Mouse (Mus musculus) MEL (cell line): Measurements from ENCODE around the gene Gys2. TPM values are rescaled to one million over a fixed set of nuclear protein-coding genes. Genes with fewer than 3 reads are reported as not detected.

Source experiments
- DNase-seq: peaks from one replicate; pipeline ENCODE4 v3.0.0; 2011; ENCODE audit warnings: low read depth, low spot score
- H3K27ac ChIP-seq: 2 replicates; pipeline ENCODE4 v1.5.1; 2012; ENCODE audit warnings: low read depth, mild to moderate bottlenecking, control low read depth, low read length, moderate library complexity; ENCODE audit not compliant: control insufficient read depth
- H3K27me3 ChIP-seq, 2 experiments: fragments of 150-350 bp in 1 of 2; sonication (generic) in 1 of 2; 2 replicates each; pipeline ENCODE4 v1.6.1; 2012; ENCODE audit warnings: low read length in 2 of 2, mild to moderate bottlenecking in 2 of 2, improper control_type of control experiment in 1 of 2, moderate library complexity in 1 of 2; ENCODE audit not compliant: insufficient read depth in 2 of 2, control insufficient read depth in 1 of 2
- H3K36me3 ChIP-seq, 2 experiments: 2 replicates each; pipeline ENCODE4 v1.6.1; 2012 to 2014; ENCODE audit warnings: low read length in 2 of 2, improper control_type of control experiment in 1 of 2, inconsistent platforms in 1 of 2, mild to moderate bottlenecking in 1 of 2; ENCODE audit not compliant: insufficient read depth in 2 of 2, control insufficient read depth in 1 of 2
- H3K4me1 ChIP-seq, 2 experiments: fragments of 150-350 bp in 1 of 2; sonication (generic) in 1 of 2; 2 replicates each; pipeline ENCODE4 v1.6.1; 2012; ENCODE audit warnings: low read length in 2 of 2, improper control_type of control experiment in 1 of 2, mild to moderate bottlenecking in 1 of 2; ENCODE audit not compliant: insufficient read depth in 2 of 2, control insufficient read depth in 1 of 2
- H3K4me3 ChIP-seq, 2 experiments: fragments of 150-350 bp in 1 of 2; sonication (generic) in 1 of 2; 2 replicates each; pipeline ENCODE4 v1.5.1; 2012; ENCODE audit warnings: low read depth in 2 of 2, low read length in 2 of 2, mild to moderate bottlenecking in 2 of 2, moderate library complexity in 2 of 2, control low read depth in 1 of 2, improper control_type of control experiment in 1 of 2; ENCODE audit not compliant: control insufficient read depth in 1 of 2, insufficient read depth in 1 of 2
- H3K79me2 ChIP-seq: 2 replicates; pipeline ENCODE4 v1.6.1; 2012; ENCODE audit warnings: mild to moderate bottlenecking, low read length, moderate library complexity; ENCODE audit not compliant: control insufficient read depth, poor library complexity, insufficient read depth
- H3K9ac ChIP-seq: 2 replicates; pipeline ENCODE4 v1.6.1; 2012; ENCODE audit warnings: low read depth, mild to moderate bottlenecking, control low read depth, low read length, moderate library complexity; ENCODE audit not compliant: control insufficient read depth, poor library complexity, severe bottlenecking
- H3K9me3 ChIP-seq: fragments of 150-350 bp; sonication (generic); replicated peaks from 2 replicates; pipeline ENCODE4 v1.6.1; 2012; ENCODE audit warnings: mild to moderate bottlenecking, low read length, improper control_type of control experiment, moderate library complexity; ENCODE audit not compliant: insufficient read depth
- ELF1 ChIP-seq: IDR thresholded peaks from 2 replicates; pipeline ENCODE4 v1.6.1; 2014; ENCODE audit warnings: low read depth, mild to moderate bottlenecking, inconsistent platforms, low read length, improper control_type of control experiment, moderate library complexity
- EP300 ChIP-seq, 2 experiments: IDR thresholded peaks; 2 replicates each; pipeline ENCODE4 v1.6.1; 2011; ENCODE audit warnings: improper control_type of control experiment in 2 of 2, low read length in 2 of 2, low read depth in 1 of 2, mild to moderate bottlenecking in 1 of 2
- ETS1 ChIP-seq: IDR thresholded peaks from 2 replicates; pipeline ENCODE4 v1.6.1; 2012; ENCODE audit warnings: low read depth, mild to moderate bottlenecking, inconsistent platforms, low read length, improper control_type of control experiment, moderate library complexity
- GATA1 ChIP-seq: IDR thresholded peaks from 2 replicates; pipeline ENCODE4 v1.6.1; 2011; ENCODE audit warnings: low read depth, low read length, improper control_type of control experiment
- JUND ChIP-seq: IDR thresholded peaks from 2 replicates; pipeline ENCODE4 v1.6.1; 2011; ENCODE audit warnings: low read depth, mild to moderate bottlenecking, improper control_type of control experiment, low read length
- KAT2A ChIP-seq: conservative IDR thresholded peaks from 2 replicates; pipeline ENCODE4 v1.6.1; 2012; ENCODE audit warnings: low read depth, low read length, improper control_type of control experiment, inconsistent platforms
- MAFK ChIP-seq: IDR thresholded peaks from 2 replicates; pipeline ENCODE4 v1.6.1; 2011; ENCODE audit warnings: low read depth, mild to moderate bottlenecking, low read length, improper control_type of control experiment, borderline replicate concordance
- MAX ChIP-seq: IDR thresholded peaks from 2 replicates; pipeline ENCODE4 v1.6.1; 2011; ENCODE audit warnings: low read length, improper control_type of control experiment
- MEF2A ChIP-seq: IDR thresholded peaks from 2 replicates; pipeline ENCODE4 v1.6.1; 2014; ENCODE audit warnings: low read depth, mild to moderate bottlenecking, inconsistent platforms, low read length, improper control_type of control experiment; ENCODE audit not compliant: poor library complexity, insufficient replicate concordance, severe bottlenecking; ENCODE audit errors: extremely low read depth
- MYB ChIP-seq: IDR thresholded peaks from 2 replicates; pipeline ENCODE4 v1.6.1; 2011; ENCODE audit warnings: mild to moderate bottlenecking, low read depth, low read length, improper control_type of control experiment
- MYC ChIP-seq: IDR thresholded peaks from 2 replicates; pipeline ENCODE4 v1.6.1; 2011; ENCODE audit warnings: low read depth, mild to moderate bottlenecking, low read length, improper control_type of control experiment, moderate library complexity
- POLR2A ChIP-seq, 2 experiments: IDR thresholded peaks; 2 replicates each; pipeline ENCODE4 v1.6.1; 2011 to 2012; ENCODE audit warnings: low read length in 2 of 2, mild to moderate bottlenecking in 2 of 2, control low read depth in 1 of 2, improper control_type of control experiment in 1 of 2, low read depth in 1 of 2, moderate library complexity in 1 of 2; ENCODE audit not compliant: control insufficient read depth in 1 of 2, insufficient read depth in 1 of 2, poor library complexity in 1 of 2
- POLR2AphosphoS5 ChIP-seq: IDR thresholded peaks from 2 replicates; pipeline ENCODE4 v1.6.1; 2012; ENCODE audit warnings: low read depth, borderline replicate concordance, mild to moderate bottlenecking, inconsistent platforms, low read length, moderate library complexity, mixed read lengths
- RAD21 ChIP-seq: IDR thresholded peaks from 2 replicates; pipeline ENCODE4 v1.6.1; 2011; ENCODE audit warnings: mild to moderate bottlenecking, low read depth, low read length, improper control_type of control experiment
- RCOR1 ChIP-seq: IDR thresholded peaks from 2 replicates; pipeline ENCODE4 v1.6.1; 2012; ENCODE audit warnings: low read depth, mild to moderate bottlenecking, inconsistent platforms, low read length, improper control_type of control experiment
- SIN3A ChIP-seq: IDR thresholded peaks from 2 replicates; pipeline ENCODE4 v1.6.1; 2012; ENCODE audit warnings: low read length, improper control_type of control experiment, inconsistent platforms
- SMC3 ChIP-seq: IDR thresholded peaks from 2 replicates; pipeline ENCODE4 v1.6.1; 2011; ENCODE audit warnings: low read depth, low read length, improper control_type of control experiment
- TAL1 ChIP-seq: IDR thresholded peaks from 2 replicates; pipeline ENCODE4 v1.6.1; 2012; ENCODE audit warnings: mild to moderate bottlenecking, inconsistent platforms, low read length, moderate library complexity, mixed read lengths
- UBTF ChIP-seq: IDR thresholded peaks from 2 replicates; pipeline ENCODE4 v1.6.1; 2012; ENCODE audit warnings: low read depth, mild to moderate bottlenecking, inconsistent platforms, low read length, improper control_type of control experiment, moderate library complexity, borderline replicate concordance; ENCODE audit not compliant: insufficient read depth
- USF1 ChIP-seq: IDR thresholded peaks from 2 replicates; pipeline ENCODE4 v1.6.1; 2014; ENCODE audit warnings: low read depth, mild to moderate bottlenecking, inconsistent platforms, low read length, improper control_type of control experiment, moderate library complexity
- ZC3H11A ChIP-seq: IDR thresholded peaks from 2 replicates; pipeline ENCODE4 v1.6.1; 2012; ENCODE audit warnings: low read depth, mild to moderate bottlenecking, inconsistent platforms, low read length, improper control_type of control experiment
- ZKSCAN1 ChIP-seq: IDR thresholded peaks from 2 replicates; pipeline ENCODE4 v1.6.1; 2012; ENCODE audit warnings: low read depth, mild to moderate bottlenecking, inconsistent platforms, low read length, improper control_type of control experiment, moderate library complexity
- polyA plus RNA-seq, 2 experiments: library from polyadenylated mRNA; stranded (reverse) in 1 of 2; unstranded in 1 of 2; fragments of >175 nt in 1 of 2; fragments of >200 nt in 1 of 2; gene quantifications; 2 replicates each; pipeline versions ENCODE4 v1.2.1 to v1.2.4; 2012; ENCODE audit warnings: low replicate concordance in 2 of 2, low read depth in 1 of 2; ENCODE audit not compliant: insufficient read length in 2 of 2, insufficient read depth in 1 of 2, missing spikeins in 1 of 2
- total RNA-seq: library from RNA; depleted of rRNA; stranded (reverse); fragments of 300-350 nt; gene quantifications from 2 replicates; pipeline ENCODE4 v1.2.3, GENCODE M21; 2012

The Gys2 gene
- total and polyA plus RNA-seq, 3 experiments: not detected

- H3K27ac ChIP-seq: no peak overlapping the region
- no peaks in the 10 kb centered on the region for H3K36me3 ChIP-seq
- no peaks in the 10 kb centered on the region for H3K4me1 ChIP-seq
- no peak for TF ChIP-seq RAD21
- no peak for TF ChIP-seq JUND
- no peak for TF ChIP-seq SIN3A
- TF ChIP-seq MAFK: no peak
- no peak for TF ChIP-seq MAX
- TF ChIP-seq SMC3: no peak
- no peak for TF ChIP-seq GATA1
- TF ChIP-seq KAT2A: no peak
- no peak for TF ChIP-seq USF1
- TF ChIP-seq ZKSCAN1: no peak
- no peak for TF ChIP-seq EP300 (IDR thresholded peaks at IDR 0.05; ENCODE audit: low read depth in 1 of 2, low read length in 2 of 2)
- no peak for TF ChIP-seq MEF2A
- TF ChIP-seq MYC: no peak
- TF ChIP-seq ETS1: no peak
- no peak for TF ChIP-seq MYB
- no peak for TF ChIP-seq POLR2A (IDR thresholded peaks at IDR 0.05; ENCODE audit: control insufficient read depth in 1 of 2, insufficient read depth in 1 of 2, low read depth in 1 of 2, low read length in 2 of 2, poor library complexity in 1 of 2)
- H3K4me3 ChIP-seq: no peak overlapping the region
- no peaks in the 10 kb centered on the region for H3K27me3 ChIP-seq
- no peak overlapping the region for H3K9ac ChIP-seq
- no peak for DNase-seq
- H3K79me2 ChIP-seq: no peaks in the 10 kb centered on the region
- no peaks in the 10 kb centered on the region for H3K9me3 ChIP-seq
Observed at GRCm38 (mm10) chr6:142429072-142429471, 43.8 kb downstream of the Gys2 start.

DNA sequence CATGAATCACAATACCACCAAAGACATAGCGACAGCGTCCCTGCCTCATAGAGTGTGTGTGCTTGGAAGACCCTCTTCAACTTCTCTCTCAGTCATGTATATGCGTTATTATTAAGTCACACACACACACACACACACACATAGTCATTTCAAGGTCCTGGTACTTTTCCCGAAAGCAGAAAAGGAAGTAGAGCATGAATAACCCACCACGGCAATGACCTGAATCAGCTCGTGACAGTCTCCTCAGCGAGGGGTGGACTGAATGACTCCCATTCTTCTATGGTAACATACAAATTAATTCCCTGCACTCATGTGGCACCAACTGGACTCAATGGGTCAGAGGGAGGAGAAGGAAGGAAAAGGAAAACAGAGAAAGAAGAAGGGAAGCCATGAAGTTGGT lies 47.9 kb downstream of the Gys2 start:
- no peaks in the 10 kb centered on the region for H3K79me2 ChIP-seq
- TF ChIP-seq RAD21 (no peak), RCOR1 (no peak), MYB (no peak), ELF1 (no peak), ETS1 (no peak), GATA1 (no peak), TAL1 (no peak), UBTF (no peak), ZC3H11A (no peak), POLR2AphosphoS5 (no peak)
- no peak overlapping the region for H3K27ac ChIP-seq
- no peak overlapping the region for H3K4me3 ChIP-seq
- H3K36me3 ChIP-seq: no peaks in the 10 kb centered on the region
- no peaks in the 10 kb centered on the region for H3K4me1 ChIP-seq
- DNase-seq: no peak
- H3K9me3 ChIP-seq: no peaks in the 10 kb centered on the region
- H3K27me3 ChIP-seq: no peaks in the 10 kb centered on the region
- no peak overlapping the region for H3K9ac ChIP-seq
